Mouse (Mus musculus): ENCODE data around the gene Amigo1.

GRCm38 (mm10) chr3:108139113-108139512, 47.0 kb upstream of the Amigo1 start:
- TF ChIP-seq ELF1 (IDR thresholded peaks at IDR 0.05; ENCODE audit: low read depth, low read length) (no peak), MAX (IDR thresholded peaks at IDR 0.05; ENCODE audit: low read length) (no peak), SIN3A (IDR thresholded peaks at IDR 0.05; ENCODE audit: low read length) (no peak)

All from MEL (cell line).